Mouse (Mus musculus) layer of hippocampus, adult 9-10 months (tissue): ENCODE results near the gene Tiam2.

Source experiments
- DNase-seq: peaks from one replicate; pipeline ENCODE4 v3.0.0; 2022; ENCODE audit warnings: low spot score

Gene Tiam2

DNA sequence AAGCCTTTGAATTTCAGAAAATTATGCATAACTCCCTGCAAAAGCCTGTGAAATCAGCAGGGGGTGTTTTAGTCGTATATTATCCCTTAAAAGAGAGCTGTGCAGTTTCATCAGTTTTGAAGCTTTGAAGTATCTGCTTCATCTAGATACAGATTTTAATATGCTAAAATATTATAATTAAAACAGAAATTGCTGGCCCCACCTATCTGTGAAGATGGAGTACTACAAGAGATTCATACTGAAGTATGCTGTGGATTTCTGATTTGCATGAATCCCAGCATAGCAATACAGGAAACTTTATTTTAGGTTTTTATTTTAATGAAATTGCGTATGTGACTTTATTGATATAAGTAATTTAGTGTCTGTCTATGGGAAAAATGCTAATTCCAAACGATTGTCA lies 234.2 kb downstream of the Tiam2 start:
- no peak for DNase-seq

DNA sequence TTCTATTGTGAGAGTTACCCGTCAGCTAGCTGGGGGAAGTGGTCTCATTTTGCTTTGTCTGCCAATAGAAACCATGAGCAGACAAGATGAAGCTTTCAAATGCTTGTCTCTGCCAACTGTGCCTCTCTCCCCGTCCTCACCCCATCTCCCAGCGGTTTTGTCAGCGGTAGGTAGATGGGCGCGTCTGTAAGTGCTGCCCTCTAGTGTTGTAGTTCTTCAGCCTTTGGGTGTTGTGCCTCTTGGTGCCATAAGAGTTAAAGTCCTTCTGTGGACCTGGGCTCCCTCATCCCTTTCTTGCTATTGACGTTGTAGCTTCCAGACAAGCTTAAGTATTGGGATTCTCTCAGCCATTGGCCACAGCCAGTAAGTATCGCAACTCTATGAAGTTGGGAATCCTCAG lies 236.0 kb downstream of the Tiam2 start:
- no peak for DNase-seq

- peak; percentile 49 for DNase-seq
Measured at GRCm38 (mm10) chr17:3570876-3571275, 244.5 kb downstream of the Tiam2 start.
